Mouse (Mus musculus): ENCODE results near the gene Gm10642.

DNA sequence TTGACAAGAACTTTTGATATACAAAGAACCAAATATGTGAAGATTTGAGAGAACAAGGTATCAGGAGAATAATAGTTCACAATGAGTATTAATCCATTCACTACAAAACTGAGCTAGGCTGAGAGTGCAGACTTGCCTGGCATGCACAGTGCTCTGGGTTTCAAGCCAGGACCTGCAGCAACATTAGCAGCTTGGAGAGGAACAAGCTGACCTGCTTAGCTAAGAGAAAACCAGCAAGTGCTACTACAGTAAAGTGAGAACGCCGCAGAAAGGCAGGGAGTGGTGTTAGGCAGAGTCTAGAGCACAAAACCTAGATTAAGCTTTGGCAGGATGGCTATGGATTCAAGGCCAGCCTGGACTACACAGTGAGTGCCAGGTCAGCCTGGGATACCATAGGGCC is 26.3 kb upstream of the Gm10642 start:
- TF ChIP-seq CTCF (IDR thresholded peaks at IDR 0.05) (no peak), POLR2A (IDR thresholded peaks at IDR 0.05; ENCODE audit: insufficient read depth, low read depth, low read length) (no peak)
